Mouse (Mus musculus) hindbrain, embryonic 16.5 days (tissue): Measurements from ENCODE around the gene Nxpe5. TPM values are rescaled to one million over a fixed set of nuclear protein-coding genes. Genes with fewer than 3 reads are reported as not detected.

Source experiments
- ATAC-seq: fragments of 200-750 bp; cut with Nextera tagmentation; 2 replicates; pipeline ENCODE4 v1.8.0; 2017; ENCODE audit warnings: moderate TSS enrichment, moderate library complexity
- H3K27ac ChIP-seq: fragments of 300-500 bp; sonication (generic); 2 replicates; pipeline ENCODE4 v1.5.1; 2014; ENCODE audit warnings: low read depth, mild to moderate bottlenecking, control low read depth, low read length, moderate library complexity
- H3K27me3 ChIP-seq: fragments of 300-500 bp; sonication (generic); replicated peaks from 2 replicates; pipeline ENCODE4 v1.6.1; 2014; ENCODE audit warnings: low read length; ENCODE audit not compliant: control insufficient read depth, insufficient read depth
- H3K36me3 ChIP-seq: fragments of 300-500 bp; sonication (generic); 2 replicates; pipeline ENCODE4 v1.6.1; 2014; ENCODE audit warnings: mild to moderate bottlenecking, low read length, moderate library complexity, mixed read lengths; ENCODE audit not compliant: control insufficient read depth, insufficient read depth
- H3K4me1 ChIP-seq: fragments of 300-500 bp; sonication (generic); 2 replicates; pipeline ENCODE4 v1.6.1; 2014; ENCODE audit warnings: low read depth, low read length; ENCODE audit not compliant: control insufficient read depth, insufficient read depth
- H3K4me2 ChIP-seq: fragments of 300-500 bp; sonication (generic); 2 replicates; pipeline ENCODE4 v1.6.1; 2014; ENCODE audit warnings: mild to moderate bottlenecking, low read length, control low read depth, moderate library complexity
- H3K4me3 ChIP-seq: fragments of 300-500 bp; sonication (generic); 2 replicates; pipeline ENCODE4 v1.5.1; 2014; ENCODE audit warnings: mild to moderate bottlenecking, low read length, control low read depth, moderate library complexity
- H3K9ac ChIP-seq: fragments of 300-500 bp; sonication (generic); 2 replicates; pipeline ENCODE4 v1.6.1; 2014; ENCODE audit warnings: low read depth, mild to moderate bottlenecking, control low read depth, low read length, moderate library complexity
- H3K9me3 ChIP-seq: fragments of 300-500 bp; sonication (generic); 2 replicates; pipeline ENCODE4 v1.6.1; 2014; ENCODE audit warnings: mild to moderate bottlenecking, low read length, moderate library complexity; ENCODE audit not compliant: control insufficient read depth
- WGBS: fragments of 180-500 bp; shearing (Covaris S2); extraction: QIAGEN DNeasy Blood & Tissue Kit; methylation state at CpG from one replicate; pipeline ENCODE4 v1.1.7; 2014; 5-methylcytosine and 5-hydroxymethylcytosine counted together
- polyA plus RNA-seq: library from polyadenylated mRNA; unstranded; fragments of >200 nt; fragmentation: Nextera tagmentation; extraction: Ambion mirVana; gene quantifications from 2 replicates; pipeline ENCODE4 v1.2.1, GENCODE M21; 2015

Nxpe5 gene
- polyA plus RNA-seq, 1 experiment from 2014 or later, result not detected

GRCm38 (mm10) chr5:138258078-138258477 is 32.4 kb downstream of the Nxpe5 start:
- Histone ChIP-seq H3K27ac (no peak overlapping the region), H3K27me3 (no peaks in the 10 kb centered on the region), H3K9me3 (no peaks in the 10 kb centered on the region), H3K4me2 (no peak overlapping the region), H3K4me1 (peaks cover 21% of the 10 kb centered on the region), H3K9ac (no peak overlapping the region), H3K36me3 (peaks cover 24% of the 10 kb centered on the region), H3K4me3 (no peak overlapping the region)
- 94% methylated on average over 3 of the region's 3 CpGs for WGBS
- no peak for ATAC-seq

DNA sequence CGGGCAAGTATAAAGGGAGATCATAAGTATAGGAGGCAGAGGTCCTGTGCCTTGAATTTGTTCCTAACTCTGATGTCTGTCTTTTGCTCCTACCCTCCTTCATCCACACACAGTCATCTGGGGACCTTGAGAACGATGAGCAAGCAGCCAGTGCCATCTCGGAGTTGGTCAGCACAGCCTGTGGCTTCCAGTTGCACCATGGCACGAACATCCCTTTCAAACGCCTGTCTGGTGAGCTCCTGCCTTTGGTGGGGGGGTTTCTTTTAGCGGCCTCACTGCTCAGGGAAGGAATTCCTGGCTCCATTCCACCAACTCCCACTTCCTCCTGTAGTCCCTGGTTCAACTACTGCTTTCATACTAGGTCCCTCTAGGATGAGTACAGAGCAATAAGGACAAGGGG is 32.8 kb downstream of the Nxpe5 start:
- H3K4me3 ChIP-seq, result no peak overlapping the region
- ATAC-seq, result no peak
- 85% methylated on average over 6 of the region's 6 CpGs for WGBS

DNA sequence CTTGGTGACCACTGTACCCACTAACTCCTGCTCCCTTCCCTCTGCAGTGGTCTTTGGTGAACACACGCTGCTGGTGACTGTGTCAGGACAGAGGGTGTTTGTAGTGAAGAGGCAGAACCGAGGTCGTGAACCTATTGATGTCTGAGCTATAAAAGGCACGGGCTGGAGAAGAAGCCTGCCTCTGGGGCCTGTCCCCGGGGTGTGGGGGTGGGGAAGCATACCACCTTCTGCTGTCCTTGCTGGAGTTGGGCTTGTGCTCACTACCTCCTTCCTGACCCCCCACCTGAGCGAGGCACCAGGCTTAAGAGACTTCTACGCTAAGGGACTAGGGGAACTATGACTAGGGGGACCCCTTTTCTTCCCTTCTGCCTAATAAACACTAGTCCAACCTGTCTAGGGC is 33.3 kb downstream of the Nxpe5 start:
- peaks cover 24% of the 10 kb centered on the region for H3K36me3 ChIP-seq
- ATAC-seq, result no peak
- 74% methylated on average over 7 of the region's 7 CpGs for WGBS

More for the DNA sequence above, 32.8 kb downstream of the Nxpe5 start:
- H3K9me3 ChIP-seq, result no peaks in the 10 kb centered on the region
- H3K36me3 ChIP-seq, result peaks cover 24% of the 10 kb centered on the region
- no peak overlapping the region for H3K27ac ChIP-seq
- H3K27me3 ChIP-seq, result no peaks in the 10 kb centered on the region
- H3K4me2 ChIP-seq, result no peak overlapping the region
- H3K9ac ChIP-seq, result no peak overlapping the region
- peaks cover 24% of the 10 kb centered on the region for H3K4me1 ChIP-seq

GRCm38 (mm10) chr5:138260051-138260450 is 34.4 kb downstream of the Nxpe5 start:
- H3K27ac ChIP-seq, result no peak overlapping the region
- H3K4me2 ChIP-seq, result no peak overlapping the region
- H3K4me3 ChIP-seq, result no peak overlapping the region
- H3K36me3 ChIP-seq, result peaks cover 24% of the 10 kb centered on the region
- H3K9me3 ChIP-seq, result no peaks in the 10 kb centered on the region
- no peak for ATAC-seq
- H3K4me1 ChIP-seq, result peaks cover 27% of the 10 kb centered on the region
- H3K9ac ChIP-seq, result no peak overlapping the region
- WGBS, result 86% methylated on average over 10 of the region's 10 CpGs
- no peaks in the 10 kb centered on the region for H3K27me3 ChIP-seq

More for the DNA sequence above, 33.3 kb downstream of the Nxpe5 start:
- Histone ChIP-seq H3K4me3 (no peak overlapping the region), H3K27me3 (no peaks in the 10 kb centered on the region), H3K9ac (no peak overlapping the region), H3K4me1 (peaks cover 24% of the 10 kb centered on the region), H3K27ac (no peak overlapping the region), H3K9me3 (no peaks in the 10 kb centered on the region), H3K4me2 (no peak overlapping the region)

- WGBS, result 93% methylated on average over 11 of the region's 11 CpGs
- peaks cover 26% of the 10 kb centered on the region for H3K36me3 ChIP-seq
Observed at GRCm38 (mm10) chr5:138260834-138261233, 35.1 kb downstream of the Nxpe5 start.

GRCm38 (mm10) chr5:138262001-138262400 is 36.3 kb downstream of the Nxpe5 start:
- WGBS, result 89% methylated on average over 4 of the region's 4 CpGs
- peaks cover 34% of the 10 kb centered on the region for H3K36me3 ChIP-seq
- H3K27ac ChIP-seq, result no peak overlapping the region
- no peaks in the 10 kb centered on the region for H3K9me3 ChIP-seq
- no peaks in the 10 kb centered on the region for H3K27me3 ChIP-seq
- no peak for ATAC-seq
- no peak overlapping the region for H3K4me2 ChIP-seq
- H3K9ac ChIP-seq, result no peak overlapping the region
- peaks cover 18% of the 10 kb centered on the region for H3K4me1 ChIP-seq
- H3K4me3 ChIP-seq, result no peak overlapping the region

More at GRCm38 (mm10) chr5:138260834-138261233, 35.1 kb downstream of the Nxpe5 start:
- ATAC-seq, result no peak
- H3K9me3 ChIP-seq, result no peaks in the 10 kb centered on the region
- no peak overlapping the region for H3K27ac ChIP-seq
- H3K9ac ChIP-seq, result no peak overlapping the region
- H3K4me3 ChIP-seq, result no peak overlapping the region
- H3K4me2 ChIP-seq, result no peak overlapping the region
- no peaks in the 10 kb centered on the region for H3K27me3 ChIP-seq
- H3K4me1 ChIP-seq, result peaks cover 27% of the 10 kb centered on the region

- WGBS, result 62% methylated on average over 18 of the region's 18 CpGs
- Histone ChIP-seq H3K27me3 (no peaks in the 10 kb centered on the region), H3K4me3 (peak overlapping the region; percentile 92), H3K27ac (no peak overlapping the region), H3K4me1 (peaks cover 18% of the 10 kb centered on the region), H3K36me3 (peaks cover 32% of the 10 kb centered on the region), H3K4me2 (peak overlapping the region; percentile 96), H3K9ac (peak overlapping the region; percentile 96), H3K9me3 (no peaks in the 10 kb centered on the region)
- no peak for ATAC-seq
Observed at GRCm38 (mm10) chr5:138262582-138263240, 37.0 kb downstream of the Nxpe5 start.

GRCm38 (mm10) chr5:138263260-138264206 is 37.8 kb downstream of the Nxpe5 start, which contains the start of gene BC037034:
TSS of gene BC037034 (minus strand) at chr5:138264033.
- H3K9me3 ChIP-seq, result no peaks in the 10 kb centered on the region
- H3K36me3 ChIP-seq, result peaks cover 28% of the 10 kb centered on the region
- H3K4me2 ChIP-seq, result peak within 1 kb of the TSS; percentile 96
- no peaks in the 10 kb centered on the region for H3K27me3 ChIP-seq
- H3K9ac ChIP-seq, result peak within 1 kb of the TSS; percentile 96
- peak within 1 kb of the TSS; percentile 83 for H3K27ac ChIP-seq
- H3K4me3 ChIP-seq, result peak within 1 kb of the TSS; percentile 92
- WGBS, result under 1% methylated on average over 63 of the region's 71 CpGs
- H3K4me1 ChIP-seq, result peaks cover 18% of the 10 kb centered on the region
- peak; percentile 94 for ATAC-seq

- peak overlapping the region; percentile 69 for H3K27ac ChIP-seq
- peaks cover 22% of the 10 kb centered on the region for H3K36me3 ChIP-seq
- WGBS, result 15% methylated on average over 6 of the region's 6 CpGs
- ATAC-seq, result peak; percentile 6; the same call in 1 of the 2 replicates
- H3K9me3 ChIP-seq, result no peaks in the 10 kb centered on the region
- peak overlapping the region; percentile 92 for H3K4me3 ChIP-seq
- peak overlapping the region; percentile 96 for H3K9ac ChIP-seq
- no peaks in the 10 kb centered on the region for H3K27me3 ChIP-seq
- peaks cover 18% of the 10 kb centered on the region for H3K4me1 ChIP-seq
- H3K4me2 ChIP-seq, result peak overlapping the region; percentile 96
Observed at GRCm38 (mm10) chr5:138264207-138264578, 38.5 kb downstream of the Nxpe5 start.
